10 mouse cellular contexts compared by ENCODE assay signal in the genomic region with DNA sequence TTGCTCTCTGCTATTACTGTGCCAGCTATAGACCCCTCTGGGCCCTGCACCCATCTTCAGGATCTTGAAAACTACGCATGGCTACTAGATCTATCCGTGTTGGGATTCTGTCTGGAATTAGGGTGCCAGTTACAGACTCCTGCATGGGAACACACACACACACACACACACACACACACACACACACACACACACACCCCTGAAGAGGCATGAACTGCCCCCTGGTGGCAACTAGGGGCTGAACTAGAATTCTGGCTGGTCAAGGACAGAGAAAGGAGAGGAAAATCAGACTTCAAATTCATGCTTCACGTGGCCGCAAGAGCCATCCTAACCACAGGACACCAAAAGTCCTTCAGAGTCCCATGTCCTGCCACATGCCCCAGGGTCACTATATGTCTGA. TPM values are rescaled to one million over a fixed set of nuclear protein-coding genes. Genes with fewer than 3 reads are reported as not detected.
DNase-seq lines count a peak whose midpoint lies in the region; ATAC-seq and TF ChIP-seq lines count a peak whose summit lies in the region.
"Had no signal": no experiment of that assay in that cellular context is flagged by ENCODE, and none has a peak within 500 bp of the region (broad histone marks: within the 10 kb centered on the region; RNA-seq: fewer than 3 reads in every experiment).

No protein-coding gene starts in this region.

- no peak overlapping the region for H3K27ac ChIP-seq in heart, adult 2 months
- H3K27ac ChIP-seq in midbrain, embryonic 14.5 days (replicated peaks; ENCODE audit: low read depth, low read length) = no peak overlapping the region
- H3K27ac ChIP-seq in midbrain, embryonic 15.5 days = no peak overlapping the region
- H3K27ac ChIP-seq: heart, embryonic 13.5 days; stomach, embryonic 15.5 days had no signal

- no peak overlapping the region for H3K4me2 ChIP-seq in midbrain, embryonic 14.5 days (ENCODE audit: low read length)
- no peak overlapping the region for H3K4me2 ChIP-seq in midbrain, embryonic 15.5 days
- H3K4me2 ChIP-seq: heart, embryonic 13.5 days; stomach, embryonic 15.5 days had no signal

- H3K4me3 ChIP-seq in heart, adult 2 months = no peak overlapping the region
- H3K4me3 ChIP-seq in midbrain, embryonic 14.5 days (replicated peaks; ENCODE audit: low read depth, low read length) = no peak overlapping the region
- H3K4me3 ChIP-seq in midbrain, embryonic 15.5 days = no peak overlapping the region
- H3K4me3 ChIP-seq: heart, embryonic 13.5 days; stomach, embryonic 15.5 days had no signal

- DNase-seq in heart, adult 2 months = no peak
- DNase-seq in heart, postnatal 25 days (ENCODE audit: low spot score) = no peak
- peak; percentile 30 for DNase-seq in midbrain, embryonic 14.5 days
- peak; percentile 14 for DNase-seq in ZHBTc4 (ENCODE audit: low read depth, low spot score)
- peak; percentile 49 for DNase-seq in naive thymus-derived CD4-positive, alpha-beta T cell, adult 2 months (ENCODE audit: low read depth)
- no peak for DNase-seq in gastrocnemius, postnatal 14 days
- no peak for DNase-seq in gastrocnemius, adult 18-20 months (ENCODE audit: low spot score)

- H3K27me3 ChIP-seq in heart, adult 2 months (ENCODE audit: control insufficient read depth, insufficient read depth, low read length) = no peaks in the 10 kb centered on the region
- H3K27me3 ChIP-seq in midbrain, embryonic 14.5 days (ENCODE audit: control insufficient read depth, insufficient read depth, low read length) = no peaks in the 10 kb centered on the region
- no peaks in the 10 kb centered on the region for H3K27me3 ChIP-seq in midbrain, embryonic 15.5 days (replicated peaks)
- H3K27me3 ChIP-seq: heart, embryonic 13.5 days; stomach, embryonic 15.5 days had no signal

- TF ChIP-seq EP300 in heart, adult 2 months (IDR thresholded peaks at IDR 0.05; ENCODE audit: insufficient read depth, low read depth, low read length) = no peak

- peaks cover 11% of the 10 kb centered on the region for H3K4me1 ChIP-seq in heart, adult 2 months (ENCODE audit: control insufficient read depth, insufficient read depth, low read length)
- peaks cover 5% of the 10 kb centered on the region; the same call in 1 of the 2 replicates for H3K4me1 ChIP-seq in midbrain, embryonic 14.5 days (ENCODE audit: control insufficient read depth, insufficient read depth, low read length)
- peaks cover 12% of the 10 kb centered on the region for H3K4me1 ChIP-seq in midbrain, embryonic 15.5 days

- no peak overlapping the region for H3K9ac ChIP-seq in heart, adult 2 months (ENCODE audit: low read depth, low read length)
- no peak overlapping the region for H3K9ac ChIP-seq in midbrain, embryonic 14.5 days (replicated peaks; ENCODE audit: low read length)
- H3K9ac ChIP-seq in midbrain, embryonic 15.5 days = no peak overlapping the region
- H3K9ac ChIP-seq: heart, embryonic 13.5 days; stomach, embryonic 15.5 days had no signal

- WGBS in heart, adult 2 months = 80% methylated on average over 4 of the region's 4 CpGs
- 81% methylated on average over 4 of the region's 4 CpGs for WGBS in midbrain, embryonic 14.5 days
- WGBS in midbrain, embryonic 15.5 days = 78% methylated on average over 4 of the region's 4 CpGs

- ATAC-seq in midbrain, embryonic 14.5 days (ENCODE audit: low FRiP score, low TSS enrichment) = no peak
- no peak for ATAC-seq in midbrain, embryonic 15.5 days (replicated peaks)

- no peaks in the 10 kb centered on the region for H3K36me3 ChIP-seq in heart, adult 2 months (ENCODE audit: control insufficient read depth, insufficient read depth, low read length)
- H3K36me3 ChIP-seq in midbrain, embryonic 14.5 days (ENCODE audit: control insufficient read depth, insufficient read depth, low read length) = no peaks in the 10 kb centered on the region
- H3K36me3 ChIP-seq in midbrain, embryonic 15.5 days (replicated peaks) = no peaks in the 10 kb centered on the region
- H3K36me3 ChIP-seq: heart, embryonic 13.5 days; stomach, embryonic 15.5 days had no signal

- TF ChIP-seq CTCF in heart, adult 2 months (IDR thresholded peaks at IDR 0.05) = peak; percentile 36

- H3K9me3 ChIP-seq in midbrain, embryonic 14.5 days (ENCODE audit: control insufficient read depth, low read length) = no peaks in the 10 kb centered on the region
- no peaks in the 10 kb centered on the region for H3K9me3 ChIP-seq in midbrain, embryonic 15.5 days
- H3K9me3 ChIP-seq: heart, embryonic 13.5 days; stomach, embryonic 15.5 days had no signal

- intact Hi-C loops in heart, adult 2 months (cut with DNase I) = loop anchor here (1.0 to 5.0 kb wide), 2 partner anchors 50 to 95 kb away; no protein-coding TSS in a partner anchor
- intact Hi-C loops in heart, postnatal 25 days (cut with DNase I) = loop anchor here (2.0 to 5.0 kb wide), 2 partner anchors 51 to 95 kb away; no protein-coding TSS in a partner anchor
- intact Hi-C loops in gastrocnemius, postnatal 14 days (cut with DNase I; ENCODE audit: low total_unique reads) = no loop called here

- no peak for TF ChIP-seq POLR2A in heart, adult 2 months (IDR thresholded peaks at IDR 0.05; ENCODE audit: insufficient read depth, low read depth, low read length)

- no peaks in the 10 kb centered on the region for H3K79me2 ChIP-seq in heart, adult 2 months (replicated peaks; ENCODE audit: control insufficient read depth, insufficient read depth, low read length)

RNA-seq across cellular contexts. Expression of a gene that starts 4.3 kb away (rescaled TPM):
- 10 to 100 TPM; 63.3 to 71.4 TPM for total RNA-seq in heart, adult 2 months (2021)
- polyA plus RNA-seq in heart, adult 2 months (2012; rRNA removed) = 78.1 and 89.8 TPM in 2 replicates
- total RNA-seq in heart, postnatal 25 days (2021) = 10 to 100 TPM; 72.6 to 89.1 TPM
- 32.5 and 35.7 TPM in 2 replicates for polyA plus RNA-seq in midbrain, embryonic 14.5 days (2014; fragmentation: Nextera tagmentation; extraction: Ambion mirVana)
- 35.0 and 38.1 TPM in 2 replicates for polyA plus RNA-seq in midbrain, embryonic 15.5 days (2015; fragmentation: Nextera tagmentation; extraction: Ambion mirVana)
- 10 to 100 TPM; 46.3 to 56.6 TPM for total RNA-seq in gastrocnemius, postnatal 14 days (2021)
- total RNA-seq in gastrocnemius, adult 18-20 months (2021) = 10 to 100 TPM; 24.5 to 25.4 TPM

RNA-seq across cellular contexts. Expression of a gene that starts 22.5 kb away (rescaled TPM):
- total RNA-seq in heart, adult 2 months (2021) = 1 to 10 TPM; 3.2 to 4.8 TPM
- polyA plus RNA-seq in heart, adult 2 months (2012; rRNA removed) = 0.92 and 1.8 TPM in 2 replicates
- total RNA-seq in heart, postnatal 25 days (2021) = 1 to 10 TPM; 3.4 to 3.9 TPM
- polyA plus RNA-seq in midbrain, embryonic 14.5 days (2014; fragmentation: Nextera tagmentation; extraction: Ambion mirVana) = 12.8 and 16.4 TPM in 2 replicates
- polyA plus RNA-seq in midbrain, embryonic 15.5 days (2015; fragmentation: Nextera tagmentation; extraction: Ambion mirVana) = 11.7 and 11.9 TPM in 2 replicates
- total RNA-seq in gastrocnemius, postnatal 14 days (2021) = 1 to 10 TPM; 3.4 to 3.8 TPM
- 1 to 10 TPM; 2.7 to 2.8 TPM for total RNA-seq in gastrocnemius, adult 18-20 months (2021)

RNA-seq across cellular contexts. Expression of a gene that starts 22.6 kb away (rescaled TPM):
- 1 to 10 TPM; 7.0 TPM for total RNA-seq in heart, adult 2 months (2021)
- polyA plus RNA-seq in heart, adult 2 months (2012; rRNA removed) = 3.4 and 4.3 TPM in 2 replicates
- 1 to 10 TPM; 3.3 to 3.4 TPM for total RNA-seq in heart, postnatal 25 days (2021)
- polyA plus RNA-seq in midbrain, embryonic 14.5 days (2014; fragmentation: Nextera tagmentation; extraction: Ambion mirVana) = 0.27 and 0.58 TPM in 2 replicates
- polyA plus RNA-seq in midbrain, embryonic 15.5 days (2015; fragmentation: Nextera tagmentation; extraction: Ambion mirVana) = 0.27 and 0.52 TPM in 2 replicates
- total RNA-seq in gastrocnemius, postnatal 14 days (2021) = 1 to 10 TPM; 1.2 to 1.7 TPM
- under 1 TPM; 0.68 to 0.78 TPM for total RNA-seq in gastrocnemius, adult 18-20 months (2021)

Comparison
In these comparisons a context has a peak if more than half of its experiments do, and no peak if none do; other contexts are left out.
1. DNase-seq: peak in midbrain, embryonic 14.5 days (single experiment), ZHBTc4 (single experiment) and naive thymus-derived CD4-positive, alpha-beta T cell, adult 2 months (single experiment); none in heart, adult 2 months (0 of 2), heart, postnatal 25 days (single experiment), gastrocnemius, postnatal 14 days (single experiment) and gastrocnemius, adult 18-20 months (single experiment).